Mouse (Mus musculus) kidney, embryonic 14.5 days (tissue): ENCODE measurements around the gene Arglu1. TPM values are rescaled to one million over a fixed set of nuclear protein-coding genes. Genes with fewer than 3 reads are reported as not detected.
A peak's percentile ranks its signal among the peaks of the same experiment; 100 is the strongest.

Experiments used
- ATAC-seq: fragments of 200-750 bp; cut with Nextera tagmentation; 2 replicates; pipeline ENCODE4 v1.8.0; 2017; ENCODE audit warnings: moderate number of reproducible peaks, mild to moderate bottlenecking, moderate TSS enrichment, moderate library complexity; ENCODE audit not compliant: low FRiP score, low TSS enrichment
- H3K27ac ChIP-seq: fragments of 300-500 bp; sonication (generic); 2 replicates; pipeline ENCODE4 v1.5.1; 2014; ENCODE audit warnings: low read depth, mild to moderate bottlenecking, low read length, moderate library complexity, mixed read lengths
- H3K27me3 ChIP-seq: fragments of 300-500 bp; sonication (generic); 2 replicates; pipeline ENCODE4 v1.6.1; 2014; ENCODE audit warnings: mild to moderate bottlenecking, low read length; ENCODE audit not compliant: control insufficient read depth, insufficient read depth
- H3K36me3 ChIP-seq: fragments of 300-500 bp; sonication (generic); 2 replicates; pipeline ENCODE4 v1.6.1; 2014; ENCODE audit warnings: low read length, mixed read lengths; ENCODE audit not compliant: control insufficient read depth, insufficient read depth
- H3K4me1 ChIP-seq: fragments of 300-500 bp; sonication (generic); 2 replicates; pipeline ENCODE4 v1.6.1; 2014; ENCODE audit warnings: low read length, mixed read lengths; ENCODE audit not compliant: control insufficient read depth, insufficient read depth
- H3K4me2 ChIP-seq: fragments of 300-500 bp; sonication (generic); replicated peaks from 2 replicates; pipeline ENCODE4 v1.6.1; 2014; ENCODE audit warnings: low read depth, mild to moderate bottlenecking, low read length
- H3K4me3 ChIP-seq: fragments of 300-500 bp; sonication (generic); 2 replicates; pipeline ENCODE4 v1.5.1; 2014; ENCODE audit warnings: mild to moderate bottlenecking, low read length
- H3K9ac ChIP-seq: fragments of 300-500 bp; sonication (generic); 2 replicates; pipeline ENCODE4 v1.6.1; 2014; ENCODE audit warnings: low read depth, mild to moderate bottlenecking, low read length, moderate library complexity
- H3K9me3 ChIP-seq: fragments of 300-500 bp; sonication (generic); 2 replicates; pipeline ENCODE4 v1.6.1; 2016; ENCODE audit warnings: low read length; ENCODE audit not compliant: control insufficient read depth
- WGBS: fragments of 180-500 bp; shearing (Covaris S2); extraction: QIAGEN DNeasy Blood & Tissue Kit; methylation state at CpG from one replicate; pipeline ENCODE4 v1.1.7; 2014; 5-methylcytosine and 5-hydroxymethylcytosine counted together
- polyA plus RNA-seq: library from polyadenylated mRNA; unstranded; fragments of >200 nt; fragmentation: Nextera tagmentation; extraction: Ambion mirVana; gene quantifications from 2 replicates; pipeline ENCODE4 v1.2.1, GENCODE M21; 2014

Gene Arglu1
- polyA plus RNA-seq, 1 experiment from 2014 or later: 150 TPM

GRCm38 (mm10) chr8:8660307-8661098 is 29.8 kb downstream of the Arglu1 start:
- H3K9me3 ChIP-seq: no peaks in the 10 kb centered on the region
- ATAC-seq: peak; percentile 11
- H3K4me1 ChIP-seq: 0 out of 2 replicates have a peak, but pooled peaks cover 3% of the 10 kb centered on the region
- H3K27ac ChIP-seq: peak overlapping the region; percentile 77
- H3K36me3 ChIP-seq: no peaks in the 10 kb centered on the region; the same call in 1 of the 2 replicates
- peak overlapping the region; percentile 92 for H3K4me2 ChIP-seq
- WGBS: under 1% methylated on average over 81 of the region's 88 CpGs
- H3K27me3 ChIP-seq: 0 out of 2 replicates have a peak, but pooled peaks cover 4% of the 10 kb centered on the region
- peak overlapping the region; percentile 82 for H3K4me3 ChIP-seq
- H3K9ac ChIP-seq: peak overlapping the region; percentile 89

- Histone ChIP-seq H3K4me3 (peak overlapping the region; percentile 82), H3K9ac (peak overlapping the region; percentile 89), H3K27ac (peak overlapping the region; percentile 77), H3K4me2 (peak overlapping the region; percentile 92), H3K27me3 (0 out of 2 replicates have a peak, but pooled peaks cover 4% of the 10 kb centered on the region), H3K36me3 (no peaks in the 10 kb centered on the region; the same call in 1 of the 2 replicates), H3K4me1 (0 out of 2 replicates have a peak, but pooled peaks cover 3% of the 10 kb centered on the region), H3K9me3 (no peaks in the 10 kb centered on the region)
- ATAC-seq: no peak
- WGBS: under 1% methylated on average over 52 of the region's 53 CpGs
These were observed 30.6 kb downstream of the Arglu1 start for GRCm38 (mm10) chr8:8659503-8660306.

GRCm38 (mm10) chr8:8658426-8659224 is 31.7 kb downstream of the Arglu1 start:
- H3K9me3 ChIP-seq: no peaks in the 10 kb centered on the region
- H3K27me3 ChIP-seq: 0 out of 2 replicates have a peak, but pooled peaks cover 4% of the 10 kb centered on the region
- no peaks in the 10 kb centered on the region; the same call in 1 of the 2 replicates for H3K36me3 ChIP-seq
- peak overlapping the region; percentile 82 for H3K4me3 ChIP-seq
- H3K4me2 ChIP-seq: peak overlapping the region; percentile 92
- peaks cover 8% of the 10 kb centered on the region; the same call in 1 of the 2 replicates for H3K4me1 ChIP-seq
- peak; percentile 32; the same call in 1 of the 2 replicates for ATAC-seq
- peak overlapping the region; percentile 59; the same call in 1 of the 2 replicates for H3K27ac ChIP-seq
- H3K9ac ChIP-seq: peak overlapping the region; percentile 89
- WGBS: 9% methylated on average over 19 of the region's 19 CpGs

GRCm38 (mm10) chr8:8657692-8658355 is 32.5 kb downstream of the Arglu1 start:
- Histone ChIP-seq H3K4me1 (peaks cover 13% of the 10 kb centered on the region; the same call in 1 of the 2 replicates), H3K27ac (peak overlapping the region; percentile 59; the same call in 1 of the 2 replicates), H3K4me3 (peak overlapping the region; percentile 82), H3K27me3 (0 out of 2 replicates have a peak, but pooled peaks cover 4% of the 10 kb centered on the region), H3K36me3 (no peaks in the 10 kb centered on the region), H3K9me3 (no peaks in the 10 kb centered on the region), H3K4me2 (peak overlapping the region; percentile 92), H3K9ac (peak overlapping the region; percentile 89)
- no peak for ATAC-seq
- WGBS: 64% methylated on average over 5 of the region's 5 CpGs

- Histone ChIP-seq H3K4me2 (peak overlapping the region; percentile 92), H3K4me3 (peak overlapping the region; percentile 82), H3K27me3 (0 out of 2 replicates have a peak, but pooled peaks cover 4% of the 10 kb centered on the region), H3K9ac (peak overlapping the region; percentile 47; the same call in 1 of the 2 replicates), H3K36me3 (no peaks in the 10 kb centered on the region), H3K4me1 (peaks cover 16% of the 10 kb centered on the region; the same call in 1 of the 2 replicates), H3K27ac (no peak overlapping the region; the same call in 1 of the 2 replicates), H3K9me3 (no peaks in the 10 kb centered on the region)
- ATAC-seq: no peak
- WGBS: 27% methylated on average over 14 of the region's 14 CpGs
These were observed 33.5 kb downstream of the Arglu1 start for GRCm38 (mm10) chr8:8656578-8657441.

GRCm38 (mm10) chr8:8655346-8656340 is 34.7 kb downstream of the Arglu1 start:
- no peak for ATAC-seq
- WGBS: 42% methylated on average over 24 of the region's 24 CpGs
- Histone ChIP-seq H3K4me2 (peak overlapping the region; percentile 92), H3K4me1 (peaks cover 16% of the 10 kb centered on the region; the same call in 1 of the 2 replicates), H3K9me3 (no peaks in the 10 kb centered on the region), H3K27ac (no peak overlapping the region), H3K4me3 (peak overlapping the region; percentile 82), H3K36me3 (no peaks in the 10 kb centered on the region), H3K9ac (peak overlapping the region; percentile 44), H3K27me3 (0 out of 2 replicates have a peak, but pooled peaks cover 4% of the 10 kb centered on the region)
